Mouse (Mus musculus): Measurements from ENCODE around the gene Gtpbp2. TPM values are rescaled to one million over a fixed set of nuclear protein-coding genes. Genes with fewer than 3 reads are reported as not detected.

Gene Gtpbp2
- polyA plus RNA-seq, 1 experiment from 2014 or later: 41.4 TPM

- Histone ChIP-seq H3K4me3 (ENCODE audit: low read depth, low read length) (no peak overlapping the region), H3K27me3 (ENCODE audit: control insufficient read depth, insufficient read depth, low read depth, low read length) (no peaks in the 10 kb centered on the region), H3K9me3 (replicated peaks; ENCODE audit: control insufficient read depth, low read length) (no peaks in the 10 kb centered on the region), H3K9ac (ENCODE audit: low read depth, low read length) (no peak overlapping the region), H3K27ac (ENCODE audit: low read length) (peak overlapping the region; percentile 41), H3K36me3 (ENCODE audit: control insufficient read depth, insufficient read depth) (peaks cover 91% of the 10 kb centered on the region), H3K4me2 (ENCODE audit: low read depth, low read length) (no peak overlapping the region), H3K4me1 (ENCODE audit: control insufficient read depth, low read depth, low read length) (peaks cover 2% of the 10 kb centered on the region; the same call in 1 of the 2 replicates)
- WGBS (ENCODE audit: insufficient replicate concordance): 90% methylated on average over 5 of the region's 5 CpGs
- ATAC-seq (ENCODE audit: low read depth): no peak
Measured at GRCm38 (mm10) chr17:46168768-46169167, 7.9 kb downstream of the Gtpbp2 start.

DNA sequence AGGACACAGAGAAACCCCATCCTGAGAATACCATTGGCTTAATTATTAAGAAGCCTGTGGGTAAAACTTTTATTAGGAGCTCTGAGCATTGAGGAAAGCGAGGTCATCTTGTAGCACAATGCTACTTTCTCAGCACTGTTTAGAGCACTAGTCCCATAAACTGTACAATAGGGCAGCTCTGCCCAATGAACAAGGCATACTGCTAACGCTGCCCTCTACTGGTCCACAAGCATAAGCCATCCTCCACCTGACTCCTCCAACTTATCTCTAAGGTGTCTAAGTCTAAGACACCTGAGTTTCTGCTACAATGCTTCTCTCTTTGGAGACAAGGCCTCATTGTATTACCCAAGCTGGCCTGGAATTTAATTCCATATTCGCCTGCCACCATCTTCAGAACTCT lies 9.7 kb downstream of the Gtpbp2 start:
- H3K4me2 ChIP-seq (ENCODE audit: low read depth, low read length): no peak overlapping the region
- peaks cover 81% of the 10 kb centered on the region for H3K36me3 ChIP-seq (ENCODE audit: control insufficient read depth, insufficient read depth)
- no peaks in the 10 kb centered on the region for H3K27me3 ChIP-seq (ENCODE audit: control insufficient read depth, insufficient read depth, low read depth, low read length)
- no peak overlapping the region for H3K4me3 ChIP-seq (ENCODE audit: low read depth, low read length)
- 0 out of 2 replicates have a peak, but pooled peaks have one; percentile 33 for ATAC-seq (ENCODE audit: low read depth)
- no peak overlapping the region for H3K27ac ChIP-seq (ENCODE audit: low read length)
- H3K4me1 ChIP-seq (ENCODE audit: control insufficient read depth, low read depth, low read length): peaks cover 2% of the 10 kb centered on the region; the same call in 1 of the 2 replicates
- no peaks in the 10 kb centered on the region for H3K9me3 ChIP-seq (replicated peaks; ENCODE audit: control insufficient read depth, low read length)
- WGBS (ENCODE audit: insufficient replicate concordance): 67% methylated on average over 3 of the region's 3 CpGs
- H3K9ac ChIP-seq (ENCODE audit: low read depth, low read length): no peak overlapping the region

GRCm38 (mm10) chr17:46182273-46182672 lies 21.4 kb downstream of the Gtpbp2 start:
- H3K4me3 ChIP-seq (ENCODE audit: low read depth, low read length): no peak overlapping the region
- no peaks in the 10 kb centered on the region for H3K4me1 ChIP-seq (ENCODE audit: control insufficient read depth, low read depth, low read length)
- no peak overlapping the region for H3K4me2 ChIP-seq (ENCODE audit: low read depth, low read length)
- no peak for ATAC-seq (ENCODE audit: low read depth)
- H3K9ac ChIP-seq (ENCODE audit: low read depth, low read length): no peak overlapping the region
- H3K27me3 ChIP-seq (ENCODE audit: control insufficient read depth, insufficient read depth, low read depth, low read length): no peaks in the 10 kb centered on the region
- H3K27ac ChIP-seq (ENCODE audit: low read length): no peak overlapping the region
- 89% methylated on average over 4 of the region's 4 CpGs for WGBS (ENCODE audit: insufficient replicate concordance)
- H3K36me3 ChIP-seq (ENCODE audit: control insufficient read depth, insufficient read depth): peaks cover 81% of the 10 kb centered on the region
- H3K9me3 ChIP-seq (replicated peaks; ENCODE audit: control insufficient read depth, low read length): no peaks in the 10 kb centered on the region

DNA sequence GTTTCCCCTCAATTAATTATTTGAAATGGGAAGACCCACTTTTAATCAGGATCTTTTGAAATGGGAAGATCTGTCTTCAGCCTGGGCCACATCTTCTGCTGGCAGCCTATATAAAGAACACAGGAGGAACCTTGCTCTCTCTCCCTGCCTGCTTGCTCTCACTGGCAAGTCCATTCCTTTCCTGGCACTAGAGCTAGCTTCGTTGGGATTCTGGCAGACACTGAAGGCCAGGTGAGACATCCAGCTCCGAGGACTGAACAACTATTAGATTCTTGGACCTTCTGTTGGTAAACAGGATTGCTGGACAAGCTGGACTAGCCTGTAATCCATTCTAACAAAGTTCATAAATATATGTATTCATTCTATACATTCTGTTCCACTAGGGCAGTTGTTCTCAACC lies 28.0 kb downstream of the Gtpbp2 start:
- ATAC-seq (ENCODE audit: low read depth): no peak
- Histone ChIP-seq H3K36me3 (ENCODE audit: control insufficient read depth, insufficient read depth) (peaks cover 57% of the 10 kb centered on the region), H3K4me1 (ENCODE audit: control insufficient read depth, low read depth, low read length) (no peaks in the 10 kb centered on the region), H3K4me3 (ENCODE audit: low read depth, low read length) (no peak overlapping the region), H3K9ac (ENCODE audit: low read depth, low read length) (no peak overlapping the region), H3K27me3 (ENCODE audit: control insufficient read depth, insufficient read depth, low read depth, low read length) (no peaks in the 10 kb centered on the region), H3K27ac (ENCODE audit: low read length) (no peak overlapping the region), H3K4me2 (ENCODE audit: low read depth, low read length) (no peak overlapping the region), H3K9me3 (replicated peaks; ENCODE audit: control insufficient read depth, low read length) (no peaks in the 10 kb centered on the region)
- WGBS (ENCODE audit: insufficient replicate concordance): 85% methylated on average over 2 of the region's 2 CpGs

DNA sequence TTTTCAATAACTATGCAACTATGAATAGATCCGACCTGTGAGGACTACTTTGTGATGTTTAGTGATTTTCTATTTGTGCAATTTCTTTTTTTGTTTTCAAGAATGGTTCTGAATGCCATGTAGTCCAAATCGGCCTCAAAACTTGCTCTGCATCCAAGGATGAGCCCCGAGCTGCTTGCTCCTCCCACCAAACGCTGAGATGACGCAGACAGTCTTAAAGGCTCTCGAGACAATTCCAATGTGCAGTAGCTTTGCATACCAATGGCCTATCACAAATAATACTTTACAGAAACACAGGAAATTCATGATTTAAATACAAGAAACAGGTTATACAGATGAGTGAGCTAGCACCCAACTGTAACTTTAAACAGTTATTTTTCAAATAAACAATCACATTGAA lies 40.3 kb downstream of the Gtpbp2 start:
- WGBS (ENCODE audit: insufficient replicate concordance): 29% methylated on average over 6 of the region's 6 CpGs
- peak overlapping the region; percentile 98 for H3K4me3 ChIP-seq (ENCODE audit: low read depth, low read length)
- no peak for ATAC-seq (ENCODE audit: low read depth)
- no peak overlapping the region for H3K27ac ChIP-seq (ENCODE audit: low read length)
- no peaks in the 10 kb centered on the region for H3K27me3 ChIP-seq (ENCODE audit: control insufficient read depth, insufficient read depth, low read depth, low read length)
- peaks cover 25% of the 10 kb centered on the region for H3K36me3 ChIP-seq (ENCODE audit: control insufficient read depth, insufficient read depth)
- peak overlapping the region; percentile 73 for H3K4me2 ChIP-seq (ENCODE audit: low read depth, low read length)
- no peaks in the 10 kb centered on the region for H3K9me3 ChIP-seq (replicated peaks; ENCODE audit: control insufficient read depth, low read length)
- peak overlapping the region; percentile 77 for H3K9ac ChIP-seq (ENCODE audit: low read depth, low read length)
- H3K4me1 ChIP-seq (ENCODE audit: control insufficient read depth, low read depth, low read length): peaks cover 27% of the 10 kb centered on the region

- Histone ChIP-seq H3K4me2 (ENCODE audit: low read depth, low read length) (peak within 1 kb of the TSS; percentile 90), H3K9ac (ENCODE audit: low read depth, low read length) (peak within 1 kb of the TSS; percentile 96), H3K9me3 (replicated peaks; ENCODE audit: control insufficient read depth, low read length) (no peaks in the 10 kb centered on the region), H3K27me3 (ENCODE audit: control insufficient read depth, insufficient read depth, low read depth, low read length) (no peaks in the 10 kb centered on the region), H3K27ac (ENCODE audit: low read length) (peak within 1 kb of the TSS; percentile 99), H3K4me3 (ENCODE audit: low read depth, low read length) (peak within 1 kb of the TSS; percentile 98), H3K36me3 (ENCODE audit: control insufficient read depth, insufficient read depth) (peaks cover 20% of the 10 kb centered on the region), H3K4me1 (ENCODE audit: control insufficient read depth, low read depth, low read length) (peaks cover 27% of the 10 kb centered on the region)
- peak; percentile 96 for ATAC-seq (ENCODE audit: low read depth)
- under 1% methylated on average over 66 of the region's 66 CpGs for WGBS (ENCODE audit: insufficient replicate concordance)
Measured at GRCm38 (mm10) chr17:46202421-46203071, 41.7 kb downstream of the Gtpbp2 start, which contains the start of the genes Polh and Xpo5. TSS of gene Polh (minus strand) at chr17:46202645. TSS of gene Xpo5 (plus strand) at chr17:46202782.

DNA sequence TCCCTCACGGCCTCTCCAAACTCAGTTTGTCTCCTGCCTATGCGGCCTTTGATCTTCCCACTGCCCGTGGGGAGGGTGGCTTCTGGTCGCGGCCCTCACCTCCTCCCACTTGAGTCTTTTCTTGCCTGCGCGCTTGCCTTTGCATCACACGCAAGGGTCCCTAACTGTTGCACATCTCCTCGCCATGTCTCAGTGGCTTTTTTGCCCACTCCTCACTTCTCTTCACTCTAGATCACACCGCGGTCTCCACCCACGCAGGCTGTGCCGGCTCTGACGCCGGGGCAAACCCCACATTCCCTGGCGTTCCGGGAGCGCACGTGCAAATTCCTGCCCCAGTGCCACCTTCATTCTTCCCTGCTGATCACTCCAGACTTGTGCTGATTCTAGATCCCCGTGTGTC lies 42.2 kb downstream of the Gtpbp2 start:
- no peaks in the 10 kb centered on the region for H3K27me3 ChIP-seq (ENCODE audit: control insufficient read depth, insufficient read depth, low read depth, low read length)
- H3K4me3 ChIP-seq (ENCODE audit: low read depth, low read length): peak overlapping the region; percentile 98
- H3K4me2 ChIP-seq (ENCODE audit: low read depth, low read length): peak overlapping the region; percentile 90
- H3K9ac ChIP-seq (ENCODE audit: low read depth, low read length): peak overlapping the region; percentile 96
- H3K27ac ChIP-seq (ENCODE audit: low read length): peak overlapping the region; percentile 80
- H3K36me3 ChIP-seq (ENCODE audit: control insufficient read depth, insufficient read depth): peaks cover 21% of the 10 kb centered on the region
- H3K9me3 ChIP-seq (replicated peaks; ENCODE audit: control insufficient read depth, low read length): no peaks in the 10 kb centered on the region
- no peak for ATAC-seq (ENCODE audit: low read depth)
- WGBS (ENCODE audit: insufficient replicate concordance): under 1% methylated on average over 20 of the region's 20 CpGs
- peaks cover 27% of the 10 kb centered on the region for H3K4me1 ChIP-seq (ENCODE audit: control insufficient read depth, low read depth, low read length)

DNA sequence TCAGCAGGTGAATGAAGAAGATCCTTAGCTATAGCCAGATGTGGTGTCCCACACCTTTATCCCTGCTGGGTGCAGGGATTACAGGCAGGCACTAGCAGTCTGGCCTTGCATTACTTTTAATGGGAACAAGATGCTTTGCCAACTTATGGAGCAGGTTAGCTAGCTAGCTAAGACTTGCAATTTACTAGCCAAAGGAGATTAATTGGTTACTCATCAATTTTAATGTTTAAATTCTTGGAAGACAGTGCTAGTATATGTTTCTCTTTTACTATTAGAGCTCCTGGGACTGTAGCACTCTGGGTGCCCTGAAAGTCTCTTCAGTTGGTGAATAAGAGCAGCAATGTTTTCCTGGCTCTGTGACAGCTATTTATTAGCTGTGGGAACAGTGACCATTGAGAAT lies 45.8 kb downstream of the Gtpbp2 start:
- no peak overlapping the region for H3K27ac ChIP-seq (ENCODE audit: low read length)
- H3K9me3 ChIP-seq (replicated peaks; ENCODE audit: control insufficient read depth, low read length): no peaks in the 10 kb centered on the region
- H3K4me3 ChIP-seq (ENCODE audit: low read depth, low read length): no peak overlapping the region
- peaks cover 13% of the 10 kb centered on the region for H3K4me1 ChIP-seq (ENCODE audit: control insufficient read depth, low read depth, low read length)
- no peak overlapping the region for H3K9ac ChIP-seq (ENCODE audit: low read depth, low read length)
- H3K4me2 ChIP-seq (ENCODE audit: low read depth, low read length): no peak overlapping the region
- H3K36me3 ChIP-seq (ENCODE audit: control insufficient read depth, insufficient read depth): peaks cover 35% of the 10 kb centered on the region
- no peak for ATAC-seq (ENCODE audit: low read depth)
- H3K27me3 ChIP-seq (ENCODE audit: control insufficient read depth, insufficient read depth, low read depth, low read length): no peaks in the 10 kb centered on the region

- peaks cover 47% of the 10 kb centered on the region for H3K36me3 ChIP-seq (ENCODE audit: control insufficient read depth, insufficient read depth)
Measured at GRCm38 (mm10) chr17:46210550-46210949, 49.7 kb downstream of the Gtpbp2 start.

More at GRCm38 (mm10) chr17:46210550-46210949, 49.7 kb downstream of the Gtpbp2 start:
- Histone ChIP-seq H3K4me2 (ENCODE audit: low read depth, low read length) (no peak overlapping the region), H3K9me3 (replicated peaks; ENCODE audit: control insufficient read depth, low read length) (no peaks in the 10 kb centered on the region), H3K27ac (ENCODE audit: low read length) (no peak overlapping the region), H3K4me1 (ENCODE audit: control insufficient read depth, low read depth, low read length) (no peaks in the 10 kb centered on the region), H3K4me3 (ENCODE audit: low read depth, low read length) (no peak overlapping the region), H3K9ac (ENCODE audit: low read depth, low read length) (no peak overlapping the region), H3K27me3 (ENCODE audit: control insufficient read depth, insufficient read depth, low read depth, low read length) (no peaks in the 10 kb centered on the region)
- no peak for ATAC-seq (ENCODE audit: low read depth)
- WGBS (ENCODE audit: insufficient replicate concordance): 69% methylated on average over 3 of the region's 3 CpGs

Data from liver, embryonic 16.5 days (tissue).